ENCODE assay signal across 8 mouse cellular contexts in the genomic region with DNA sequence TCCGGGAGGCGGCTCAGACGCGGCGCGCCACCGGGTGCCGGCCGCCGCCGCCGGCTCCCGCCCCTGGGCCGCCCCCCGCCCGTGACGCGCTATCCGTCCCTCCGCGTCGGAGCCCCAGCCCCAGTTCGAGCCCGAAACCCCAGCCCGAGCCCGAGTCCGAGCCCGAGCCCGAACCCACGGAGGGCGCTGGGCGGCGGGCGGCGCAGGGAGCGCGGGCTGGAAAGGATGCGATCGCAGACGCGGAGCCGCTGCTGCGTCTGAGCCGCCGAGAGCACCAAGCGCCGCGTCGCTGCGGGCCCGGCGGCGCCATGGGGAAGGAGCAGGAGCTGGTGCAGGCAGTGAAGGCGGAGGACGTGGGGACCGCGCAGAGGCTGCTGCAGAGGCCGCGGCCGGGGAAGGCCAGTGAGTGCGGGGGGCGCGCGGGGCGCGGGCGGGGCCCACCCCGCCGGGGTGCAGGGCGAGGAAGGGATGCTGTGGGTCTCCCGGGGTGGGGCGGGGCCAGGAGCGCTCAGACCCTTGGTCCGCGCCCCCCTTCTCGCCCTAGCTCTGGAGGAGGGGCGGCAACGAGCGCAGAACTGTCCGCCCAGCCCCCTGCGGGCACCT. TPM values are rescaled to one million over a fixed set of nuclear protein-coding genes. Genes with fewer than 3 reads are reported as not detected.
DNase-seq lines count a peak whose midpoint lies in the region; ATAC-seq lines count a peak whose summit lies in the region.

No protein-coding gene starts in this region.

- H3K4me2 ChIP-seq in heart, embryonic 14.5 days (ENCODE audit: low read length), result peak overlapping the region; percentile 98

- under 1% methylated on average over 57 of the region's 81 CpGs for WGBS in heart, embryonic 14.5 days
- 3% methylated on average over 81 of the region's 81 CpGs for WGBS in limb, embryonic 10.5 days

- H3K4me3 ChIP-seq in heart, embryonic 14.5 days (ENCODE audit: control insufficient read depth in 1 of 2, insufficient read depth in 1 of 2, low read depth in 1 of 2, low read length in 2 of 2), result peak overlapping the region; percentile 52 to 55
- H3K4me3 ChIP-seq in limb, embryonic 10.5 days, result peak overlapping the region; percentile 71

- peak overlapping the region; percentile 71 for H3K9ac ChIP-seq in heart, embryonic 14.5 days (ENCODE audit: low read length)

- H3K27ac ChIP-seq in heart, embryonic 14.5 days (replicated peaks in 1 of 2; ENCODE audit: control insufficient read depth in 1 of 2, insufficient read depth in 1 of 2, low read depth in 2 of 2, low read length in 2 of 2), result no peak overlapping the region
- peak overlapping the region; percentile 83 for H3K27ac ChIP-seq in limb, embryonic 10.5 days

- H3K9me3 ChIP-seq in heart, embryonic 14.5 days (ENCODE audit: control insufficient read depth, low read length), result no peaks in the 10 kb centered on the region
- H3K9me3 ChIP-seq in limb, embryonic 10.5 days (replicated peaks), result no peaks in the 10 kb centered on the region

- H3K27me3 ChIP-seq in heart, embryonic 14.5 days (ENCODE audit: control insufficient read depth, insufficient read depth, low read length), result peaks cover 41% of the 10 kb centered on the region
- H3K27me3 ChIP-seq in limb, embryonic 10.5 days (ENCODE audit: low read depth, poor library complexity, severe bottlenecking), result peaks cover 61% of the 10 kb centered on the region

- peak; percentile 32; the same call in 1 of the 2 replicates for ATAC-seq in cerebellum, adult (ENCODE audit: insufficient number of reproducible peaks, low FRiP score, low TSS enrichment)
- ATAC-seq in heart, embryonic 14.5 days (ENCODE audit: insufficient number of reproducible peaks, insufficient read depth, low FRiP score, low read depth), result no peak; the same call in 1 of the 2 replicates

- DNase-seq in cerebellum, adult 9-10 months, result no peak
- peak; percentile 29 to 39 for DNase-seq in B cell, adult 2 months
- DNase-seq in cerebellum, adult 9-11 months, result peak; percentile 76
- DNase-seq in limb, embryonic 10.5 days (ENCODE audit: low spot score), result peak; percentile 72
- DNase-seq in naive thymus-derived CD4-positive, alpha-beta T cell, adult 2 months (ENCODE audit: low read depth), result peak; percentile 46
- no peak for DNase-seq in spleen, adult 18-20 months

- no peaks in the 10 kb centered on the region for H3K36me3 ChIP-seq in heart, embryonic 14.5 days (ENCODE audit: control insufficient read depth, insufficient read depth, low read length)
- no peaks in the 10 kb centered on the region for H3K36me3 ChIP-seq in limb, embryonic 10.5 days

- H3K4me1 ChIP-seq in heart, embryonic 14.5 days (ENCODE audit: control insufficient read depth in 2 of 2, insufficient read depth in 2 of 2, low read length in 2 of 2), result peaks cover 7 to 17% of the 10 kb centered on the region in 2 experiments; a peak in 3 of 4 replicates
- H3K4me1 ChIP-seq in limb, embryonic 10.5 days, result peaks cover 26% of the 10 kb centered on the region

RNA-seq across cellular contexts. Expression of a gene that starts 0.4 kb away (rescaled TPM):
- 0.26 and 0.62 TPM in 2 replicates for polyA plus RNA-seq in heart, embryonic 14.5 days (2014; fragmentation: Nextera tagmentation; extraction: Ambion mirVana)
- polyA plus RNA-seq in limb, embryonic 10.5 days (2016; fragmentation: Nextera tagmentation; extraction: Ambion mirVana), result 1.4 and 3.6 TPM in 2 replicates

RNA-seq across cellular contexts. Expression of a gene that starts 9.9 kb away (rescaled TPM):
- polyA plus RNA-seq in heart, embryonic 14.5 days (2014; fragmentation: Nextera tagmentation; extraction: Ambion mirVana), result 15.2 and 17.5 TPM in 2 replicates
- 31.6 and 42.2 TPM in 2 replicates for polyA plus RNA-seq in limb, embryonic 10.5 days (2016; fragmentation: Nextera tagmentation; extraction: Ambion mirVana)

RNA-seq across cellular contexts. Expression of a gene that starts 15.1 kb away (rescaled TPM):
- not detected in 2 replicates for polyA plus RNA-seq in heart, embryonic 14.5 days (2014; fragmentation: Nextera tagmentation; extraction: Ambion mirVana)
- 0.24 TPM in 1 of 2 replicates, not detected in the other for polyA plus RNA-seq in limb, embryonic 10.5 days (2016; fragmentation: Nextera tagmentation; extraction: Ambion mirVana)

RNA-seq across cellular contexts. Expression of a gene that starts 18.6 kb away (rescaled TPM):
- 65.7 and 66.6 TPM in 2 replicates for polyA plus RNA-seq in heart, embryonic 14.5 days (2014; fragmentation: Nextera tagmentation; extraction: Ambion mirVana)
- 68.8 and 76.1 TPM in 2 replicates for polyA plus RNA-seq in limb, embryonic 10.5 days (2016; fragmentation: Nextera tagmentation; extraction: Ambion mirVana)

RNA-seq across cellular contexts. Expression of a gene that starts 18.6 kb away (rescaled TPM):
- polyA plus RNA-seq in heart, embryonic 14.5 days (2014; fragmentation: Nextera tagmentation; extraction: Ambion mirVana), result 16.0 and 17.6 TPM in 2 replicates
- polyA plus RNA-seq in limb, embryonic 10.5 days (2016; fragmentation: Nextera tagmentation; extraction: Ambion mirVana), result 35.0 and 38.7 TPM in 2 replicates

Comparison
In these comparisons a context has a peak if more than half of its experiments do, and no peak if none do; other contexts are left out.
1. DNase-seq: peak in B cell, adult 2 months (2 of 2), cerebellum, adult 9-11 months (single experiment), limb, embryonic 10.5 days (single experiment) and naive thymus-derived CD4-positive, alpha-beta T cell, adult 2 months (single experiment); none in cerebellum, adult 9-10 months (single experiment) and spleen, adult 18-20 months (0 of 2).